Mouse (Mus musculus): ENCODE data around the gene Dnal4.

- TF ChIP-seq CTCF (IDR thresholded peaks at IDR 0.05; ENCODE audit: low read depth): no peak
- TF ChIP-seq EP300 (IDR thresholded peaks at IDR 0.05; ENCODE audit: low read depth): no peak
Measured at GRCm38 (mm10) chr15:79760956-79761355, 16.7 kb downstream of the Dnal4 start.
